Mouse (Mus musculus): ENCODE measurements around the gene Top1. TPM values are rescaled to one million over a fixed set of nuclear protein-coding genes. Genes with fewer than 3 reads are reported as not detected.

Gene Top1
- polyA plus RNA-seq, 1 experiment from 2014 or later, result 84.0 TPM

DNA sequence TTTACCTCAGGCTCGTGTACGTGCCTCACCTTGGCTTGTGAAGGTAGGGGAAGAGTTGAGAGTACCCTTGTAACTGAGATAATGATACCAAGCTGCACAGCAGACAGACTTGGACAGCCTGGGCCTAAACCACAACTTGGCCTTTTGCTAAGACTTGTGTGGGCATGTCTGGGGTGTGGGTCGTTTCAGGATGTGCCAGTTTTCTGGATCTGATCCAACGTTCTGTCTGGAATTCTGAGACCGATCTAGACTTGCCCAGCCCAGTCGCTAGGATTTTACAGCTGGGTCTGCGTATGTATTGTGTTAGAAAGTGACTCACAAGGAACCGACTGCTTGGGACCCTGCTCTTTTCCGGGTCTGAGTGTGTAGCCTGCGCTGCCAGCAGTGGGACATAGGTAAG, 101.4 kb downstream of the Top1 start:
- H3K9me3 ChIP-seq (replicated peaks; ENCODE audit: control insufficient read depth, low read length), result no peaks in the 10 kb centered on the region
- no peak overlapping the region for H3K4me3 ChIP-seq (ENCODE audit: low read depth, low read length)
- H3K4me2 ChIP-seq (ENCODE audit: low read length), result no peak overlapping the region
- 84% methylated on average over 10 of the region's 10 CpGs for WGBS
- no peak overlapping the region for H3K27ac ChIP-seq (ENCODE audit: low read depth, low read length)
- no peak for ATAC-seq
- H3K9ac ChIP-seq (ENCODE audit: low read length), result no peak overlapping the region
- peaks cover 4% of the 10 kb centered on the region; the same call in 1 of the 2 replicates for H3K4me1 ChIP-seq (ENCODE audit: control insufficient read depth, insufficient read depth, low read length)
- DNase-seq (ENCODE audit: low spot score), result no peak
- H3K27me3 ChIP-seq (replicated peaks; ENCODE audit: control insufficient read depth, insufficient read depth, low read length), result no peaks in the 10 kb centered on the region
- H3K36me3 ChIP-seq (ENCODE audit: control insufficient read depth, insufficient read depth, low read length), result peaks cover 77% of the 10 kb centered on the region

DNA sequence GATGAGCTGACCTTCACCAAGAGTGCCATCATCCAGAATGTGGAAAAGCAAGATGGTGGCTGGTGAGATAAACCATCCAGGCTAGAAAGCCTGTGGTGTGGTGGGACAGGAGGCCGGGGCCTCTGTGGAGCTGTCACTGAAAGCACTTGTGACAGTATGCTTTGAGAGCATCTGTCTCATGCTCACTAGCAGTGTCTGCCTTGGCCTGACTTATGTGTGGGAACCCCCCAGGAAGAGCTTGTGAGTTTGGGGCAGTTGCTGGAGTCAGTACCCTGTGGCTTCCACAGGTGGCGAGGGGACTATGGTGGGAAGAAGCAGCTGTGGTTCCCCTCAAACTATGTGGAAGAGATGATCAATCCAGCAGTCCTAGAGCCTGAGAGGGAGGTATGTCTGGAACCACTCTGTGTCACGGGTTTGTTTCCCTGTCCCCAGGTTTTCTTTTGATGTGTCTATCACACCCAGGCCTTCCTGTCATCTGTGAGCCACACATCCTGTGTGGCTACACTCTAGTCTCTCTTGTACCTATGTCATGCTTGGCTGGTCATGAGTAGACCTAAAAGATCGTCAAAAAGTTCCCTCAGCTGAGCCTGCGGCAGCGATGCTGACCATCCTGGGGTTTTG, 111.0 kb downstream of the Top1 start:
- ATAC-seq, result no peak
- no peaks in the 10 kb centered on the region for H3K27me3 ChIP-seq (replicated peaks; ENCODE audit: control insufficient read depth, insufficient read depth, low read length)
- H3K4me2 ChIP-seq (ENCODE audit: low read length), result no peak overlapping the region
- H3K9me3 ChIP-seq (replicated peaks; ENCODE audit: control insufficient read depth, low read length), result no peaks in the 10 kb centered on the region
- H3K9ac ChIP-seq (ENCODE audit: low read length), result no peak overlapping the region
- WGBS, result 91% methylated on average over 6 of the region's 6 CpGs
- H3K36me3 ChIP-seq (ENCODE audit: control insufficient read depth, insufficient read depth, low read length), result peaks cover 100% of the 10 kb centered on the region
- H3K4me3 ChIP-seq (ENCODE audit: low read depth, low read length), result no peak overlapping the region
- no peak overlapping the region for H3K27ac ChIP-seq (ENCODE audit: low read depth, low read length)
- DNase-seq (ENCODE audit: low spot score), result no peak
- H3K4me1 ChIP-seq (ENCODE audit: control insufficient read depth, insufficient read depth, low read length), result no peaks in the 10 kb centered on the region

DNA sequence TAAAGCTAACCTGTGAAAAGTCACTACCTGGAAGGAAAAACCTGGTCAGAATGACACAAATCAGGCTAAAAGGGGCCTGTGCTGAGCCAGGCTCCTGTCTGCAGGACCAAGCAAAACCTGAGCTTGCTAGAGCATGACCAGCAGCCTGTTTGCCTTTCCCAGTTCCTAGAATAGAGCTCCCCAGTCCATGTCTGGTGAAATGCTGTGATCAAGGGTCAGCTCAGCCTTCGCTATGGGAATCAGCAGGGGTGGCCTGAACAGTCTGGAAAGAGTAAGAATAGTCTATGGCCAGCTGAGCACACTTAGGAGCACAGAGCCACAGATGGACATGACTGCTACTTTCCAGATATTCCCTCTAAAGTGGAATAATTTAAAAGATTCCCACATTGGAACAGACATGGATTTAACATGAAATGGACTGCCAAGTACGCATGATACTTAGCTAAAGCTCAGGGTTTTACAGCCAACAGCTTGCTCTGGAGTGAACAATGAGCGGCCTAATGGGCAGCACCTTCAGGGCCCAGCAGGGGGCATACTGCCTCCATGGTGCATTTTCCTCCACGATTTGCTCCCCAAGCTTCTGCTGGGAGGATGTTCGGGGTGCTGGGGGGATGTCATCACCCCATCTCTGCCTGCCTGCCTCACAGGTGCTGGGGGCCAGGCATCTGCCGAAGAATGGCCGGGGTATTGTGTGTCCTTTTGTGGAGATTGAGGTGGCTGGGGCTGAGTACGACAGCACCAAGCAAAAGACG, 114.9 kb downstream of the Top1 start:
- Histone ChIP-seq H3K4me1 (ENCODE audit: control insufficient read depth, insufficient read depth, low read length) (no peaks in the 10 kb centered on the region), H3K4me3 (ENCODE audit: low read depth, low read length) (no peak overlapping the region), H3K9me3 (replicated peaks; ENCODE audit: control insufficient read depth, low read length) (no peaks in the 10 kb centered on the region), H3K27ac (ENCODE audit: low read depth, low read length) (no peak overlapping the region), H3K27me3 (replicated peaks; ENCODE audit: control insufficient read depth, insufficient read depth, low read length) (no peaks in the 10 kb centered on the region), H3K9ac (ENCODE audit: low read length) (no peak overlapping the region), H3K4me2 (ENCODE audit: low read length) (no peak overlapping the region), H3K36me3 (ENCODE audit: control insufficient read depth, insufficient read depth, low read length) (peaks cover 98% of the 10 kb centered on the region)
- DNase-seq (ENCODE audit: low spot score), result peak; percentile 29
- ATAC-seq, result no peak
- 89% methylated on average over 9 of the region's 9 CpGs for WGBS

DNA sequence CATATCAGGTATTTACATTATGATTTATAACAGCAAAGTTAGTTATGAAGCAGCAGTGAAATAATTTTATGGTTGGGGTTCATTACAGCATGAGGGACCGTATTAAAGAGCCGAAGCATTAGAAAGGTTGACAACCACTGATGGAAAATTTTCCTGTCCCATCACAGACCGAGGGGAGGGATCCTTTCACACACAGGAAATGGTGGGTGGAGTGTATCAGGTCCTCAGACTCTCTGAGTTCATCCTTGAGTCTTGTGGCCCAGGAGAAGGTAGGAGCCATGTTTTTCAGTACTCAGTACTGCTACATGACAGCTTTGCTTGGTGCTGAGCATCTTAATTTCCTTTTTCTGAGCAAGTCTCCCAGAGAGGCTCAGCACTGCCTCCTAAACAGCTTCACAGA, 118.1 kb downstream of the Top1 start:
- Histone ChIP-seq H3K9me3 (replicated peaks; ENCODE audit: control insufficient read depth, low read length) (no peaks in the 10 kb centered on the region), H3K4me2 (ENCODE audit: low read length) (no peak overlapping the region), H3K4me1 (ENCODE audit: control insufficient read depth, insufficient read depth, low read length) (no peaks in the 10 kb centered on the region), H3K36me3 (ENCODE audit: control insufficient read depth, insufficient read depth, low read length) (peaks cover 81% of the 10 kb centered on the region), H3K9ac (ENCODE audit: low read length) (no peak overlapping the region), H3K27ac (ENCODE audit: low read depth, low read length) (no peak overlapping the region), H3K27me3 (replicated peaks; ENCODE audit: control insufficient read depth, insufficient read depth, low read length) (no peaks in the 10 kb centered on the region), H3K4me3 (ENCODE audit: low read depth, low read length) (no peak overlapping the region)
- DNase-seq (ENCODE audit: low spot score) (no peak), ATAC-seq (no peak)
- 90% methylated on average over 3 of the region's 3 CpGs for WGBS

DNA sequence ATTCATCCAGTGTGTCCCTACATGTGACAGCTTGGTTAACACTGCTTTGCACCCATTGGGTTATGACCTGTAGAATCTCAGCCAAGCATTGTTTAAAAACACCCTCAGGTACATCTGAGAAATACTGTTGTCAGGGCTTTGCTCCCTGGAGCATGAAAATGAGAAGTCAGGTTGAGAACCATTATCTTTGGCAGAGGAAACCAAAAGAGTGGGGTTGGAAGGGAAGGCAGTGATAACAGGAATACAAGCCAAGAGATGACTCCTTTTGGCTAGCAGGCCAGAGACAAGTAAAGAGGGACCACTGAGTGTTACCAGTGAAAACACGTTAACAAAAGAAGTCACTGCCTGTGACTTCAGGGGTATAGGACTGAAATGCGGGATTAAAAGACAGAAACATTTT, 118.7 kb downstream of the Top1 start:
- WGBS, result 92% methylated on average over 2 of the region's 2 CpGs
- peaks cover 76% of the 10 kb centered on the region for H3K36me3 ChIP-seq (ENCODE audit: control insufficient read depth, insufficient read depth, low read length)
- H3K27me3 ChIP-seq (replicated peaks; ENCODE audit: control insufficient read depth, insufficient read depth, low read length), result no peaks in the 10 kb centered on the region
- no peak overlapping the region for H3K4me3 ChIP-seq (ENCODE audit: low read depth, low read length)
- no peak for ATAC-seq
- H3K9me3 ChIP-seq (replicated peaks; ENCODE audit: control insufficient read depth, low read length), result no peaks in the 10 kb centered on the region
- H3K9ac ChIP-seq (ENCODE audit: low read length), result no peak overlapping the region
- no peak overlapping the region for H3K4me2 ChIP-seq (ENCODE audit: low read length)
- no peak for DNase-seq (ENCODE audit: low spot score)
- no peak overlapping the region for H3K27ac ChIP-seq (ENCODE audit: low read depth, low read length)
- no peaks in the 10 kb centered on the region for H3K4me1 ChIP-seq (ENCODE audit: control insufficient read depth, insufficient read depth, low read length)

DNA sequence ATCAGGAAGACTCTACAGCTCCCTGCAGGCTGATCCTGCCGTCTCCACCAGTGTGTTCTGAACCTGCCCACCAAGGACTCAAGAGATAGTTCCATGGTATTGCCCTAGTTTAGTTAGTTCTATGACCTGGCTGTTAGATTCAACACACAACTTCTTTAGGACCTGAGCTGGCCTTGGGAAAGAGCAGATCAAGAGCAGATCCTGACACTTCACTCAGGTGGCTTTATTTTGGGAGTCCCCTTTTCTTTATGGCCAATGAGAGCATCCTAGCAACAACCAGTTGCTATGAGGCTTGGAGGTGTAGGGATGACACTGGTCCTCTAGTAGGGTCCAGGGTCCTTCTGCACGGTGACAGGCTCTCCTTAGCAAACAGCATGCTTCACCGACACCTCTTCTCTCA, 119.4 kb downstream of the Top1 start:
- 76% methylated on average over 3 of the region's 3 CpGs for WGBS
- DNase-seq (ENCODE audit: low spot score) (no peak), ATAC-seq (no peak)
- H3K36me3 ChIP-seq (ENCODE audit: control insufficient read depth, insufficient read depth, low read length), result peaks cover 69% of the 10 kb centered on the region
- no peaks in the 10 kb centered on the region for H3K4me1 ChIP-seq (ENCODE audit: control insufficient read depth, insufficient read depth, low read length)
- no peak overlapping the region for H3K4me2 ChIP-seq (ENCODE audit: low read length)
- no peak overlapping the region for H3K27ac ChIP-seq (ENCODE audit: low read depth, low read length)
- H3K9ac ChIP-seq (ENCODE audit: low read length), result no peak overlapping the region
- H3K27me3 ChIP-seq (replicated peaks; ENCODE audit: control insufficient read depth, insufficient read depth, low read length), result no peaks in the 10 kb centered on the region
- no peaks in the 10 kb centered on the region for H3K9me3 ChIP-seq (replicated peaks; ENCODE audit: control insufficient read depth, low read length)
- H3K4me3 ChIP-seq (ENCODE audit: low read depth, low read length), result no peak overlapping the region

DNA sequence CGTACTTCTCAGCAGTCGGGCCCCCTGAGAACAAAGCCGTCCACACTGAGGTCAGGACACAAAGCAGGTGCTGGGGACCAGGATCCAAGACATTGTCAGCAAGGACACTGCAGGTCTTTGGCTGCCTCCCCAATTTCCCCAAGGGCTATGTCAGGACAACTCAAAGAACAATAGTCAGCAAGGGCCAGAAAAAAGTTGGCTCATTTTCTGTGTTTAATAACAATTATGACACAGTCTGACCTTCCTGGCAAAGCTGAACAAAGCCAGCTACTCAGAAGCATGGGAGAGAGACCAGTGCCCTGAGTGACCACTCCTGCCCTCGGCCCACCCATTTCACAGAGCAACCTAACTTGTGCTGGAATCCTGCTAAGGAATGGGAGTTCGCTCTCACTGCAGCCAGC, 120.7 kb downstream of the Top1 start:
- Histone ChIP-seq H3K27me3 (replicated peaks; ENCODE audit: control insufficient read depth, insufficient read depth, low read length) (no peaks in the 10 kb centered on the region), H3K4me2 (ENCODE audit: low read length) (no peak overlapping the region), H3K4me3 (ENCODE audit: low read depth, low read length) (no peak overlapping the region), H3K9ac (ENCODE audit: low read length) (no peak overlapping the region), H3K9me3 (replicated peaks; ENCODE audit: control insufficient read depth, low read length) (no peaks in the 10 kb centered on the region), H3K27ac (ENCODE audit: low read depth, low read length) (no peak overlapping the region), H3K4me1 (ENCODE audit: control insufficient read depth, insufficient read depth, low read length) (no peaks in the 10 kb centered on the region), H3K36me3 (ENCODE audit: control insufficient read depth, insufficient read depth, low read length) (peaks cover 59% of the 10 kb centered on the region)
- WGBS, result 74% methylated on average over 5 of the region's 5 CpGs
- no peak for DNase-seq (ENCODE audit: low spot score)
- no peak for ATAC-seq

DNA sequence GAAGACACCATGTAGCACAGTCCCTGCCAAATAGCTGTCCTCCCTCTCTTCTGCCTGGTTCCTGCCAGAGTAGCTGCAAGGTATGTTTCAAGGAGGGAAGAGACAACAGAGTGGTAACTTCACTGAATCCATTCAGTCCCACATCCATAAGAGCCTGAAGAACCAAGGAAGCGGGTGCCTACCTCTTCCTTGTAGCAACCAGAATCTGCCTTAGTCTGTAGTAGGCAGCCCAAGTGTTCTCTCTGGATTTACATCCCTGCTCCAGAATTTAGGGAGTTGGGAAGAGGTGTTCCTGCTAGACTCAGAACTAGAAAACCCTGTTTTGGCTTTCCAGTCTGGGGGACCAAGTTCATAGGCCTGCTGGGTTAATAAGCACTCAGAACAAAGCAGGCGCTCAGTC, 121.5 kb downstream of the Top1 start:
- no peaks in the 10 kb centered on the region for H3K4me1 ChIP-seq (ENCODE audit: control insufficient read depth, insufficient read depth, low read length)
- no peaks in the 10 kb centered on the region for H3K9me3 ChIP-seq (replicated peaks; ENCODE audit: control insufficient read depth, low read length)
- H3K27me3 ChIP-seq (replicated peaks; ENCODE audit: control insufficient read depth, insufficient read depth, low read length), result no peaks in the 10 kb centered on the region
- no peak overlapping the region for H3K27ac ChIP-seq (ENCODE audit: low read depth, low read length)
- H3K4me2 ChIP-seq (ENCODE audit: low read length), result no peak overlapping the region
- DNase-seq (ENCODE audit: low spot score) (no peak), ATAC-seq (no peak)
- H3K9ac ChIP-seq (ENCODE audit: low read length), result no peak overlapping the region
- peaks cover 50% of the 10 kb centered on the region for H3K36me3 ChIP-seq (ENCODE audit: control insufficient read depth, insufficient read depth, low read length)
- no peak overlapping the region for H3K4me3 ChIP-seq (ENCODE audit: low read depth, low read length)
- WGBS, result 88% methylated on average over 2 of the region's 2 CpGs

DNA sequence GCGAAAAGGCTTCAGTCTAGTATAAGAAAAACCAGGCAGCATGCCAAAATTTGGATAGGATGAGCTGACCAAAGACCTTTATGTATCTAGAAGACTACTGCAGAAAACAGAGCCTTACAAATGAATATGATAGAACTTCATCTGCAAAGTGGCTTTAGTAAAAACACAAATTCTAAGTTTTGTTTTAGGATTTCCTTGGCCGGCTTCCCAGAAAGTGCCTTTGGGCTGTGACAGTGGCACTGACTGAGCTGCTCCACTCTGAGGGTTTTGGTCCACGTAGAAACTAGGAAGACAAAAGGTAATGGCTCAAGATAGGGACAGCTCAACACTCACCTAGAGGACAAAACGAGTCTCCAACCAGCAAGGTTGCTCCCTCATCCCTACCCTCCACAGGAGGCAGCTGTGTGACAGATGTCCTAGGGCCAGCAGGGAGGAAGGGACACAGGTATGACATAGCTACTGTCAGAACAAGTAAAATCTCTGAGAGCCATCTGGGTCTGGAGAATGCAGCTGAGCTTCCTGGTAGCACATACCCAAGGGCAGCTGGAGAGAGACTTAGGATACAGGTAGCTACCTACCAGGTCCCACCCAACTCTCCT, 122.5 kb downstream of the Top1 start:
- H3K4me3 ChIP-seq (ENCODE audit: low read depth, low read length), result no peak overlapping the region
- DNase-seq (ENCODE audit: low spot score), result no peak
- H3K9ac ChIP-seq (ENCODE audit: low read length), result no peak overlapping the region
- no peak overlapping the region for H3K27ac ChIP-seq (ENCODE audit: low read depth, low read length)
- no peak overlapping the region for H3K4me2 ChIP-seq (ENCODE audit: low read length)
- peaks cover 40% of the 10 kb centered on the region for H3K36me3 ChIP-seq (ENCODE audit: control insufficient read depth, insufficient read depth, low read length)
- H3K9me3 ChIP-seq (replicated peaks; ENCODE audit: control insufficient read depth, low read length), result no peaks in the 10 kb centered on the region
- no peak for ATAC-seq
- H3K27me3 ChIP-seq (replicated peaks; ENCODE audit: control insufficient read depth, insufficient read depth, low read length), result no peaks in the 10 kb centered on the region
- no peaks in the 10 kb centered on the region for H3K4me1 ChIP-seq (ENCODE audit: control insufficient read depth, insufficient read depth, low read length)
- 86% methylated on average over 4 of the region's 4 CpGs for WGBS

Measured in forebrain, embryonic 14.5 days (tissue).